Mouse (Mus musculus) forebrain, postnatal 0 days (tissue): ENCODE results near the gene Kctd2. TPM values are rescaled to one million over a fixed set of nuclear protein-coding genes. Genes with fewer than 3 reads are reported as not detected.
"Not testable (repeated sequence)": the region's sequence is repeated elsewhere in the genome, so short reads cannot be mapped to it uniquely, and the experiment has no call there.

Source experiments
- ATAC-seq: fragments of 200-750 bp; cut with Nextera tagmentation; 2 replicates; pipeline ENCODE4 v1.8.0; 2017; ENCODE audit warnings: mild to moderate bottlenecking, moderate library complexity
- DNase-seq: peaks from one replicate; pipeline ENCODE4 v3.0.0-alpha.2; 2015
- H3K27ac ChIP-seq: fragments of 300-500 bp; sonication (generic); 2 replicates; pipeline ENCODE4 v1.5.1; 2014; ENCODE audit warnings: low read depth, mild to moderate bottlenecking, antibody characterized with exemption, low read length, moderate library complexity, mixed read lengths
- H3K27me3 ChIP-seq: fragments of 300-500 bp; sonication (generic); 2 replicates; pipeline ENCODE4 v1.6.1; 2014; ENCODE audit warnings: mild to moderate bottlenecking, low read length, mixed read lengths; ENCODE audit not compliant: insufficient read depth
- H3K36me3 ChIP-seq: fragments of 300-500 bp; sonication (generic); 2 replicates; pipeline ENCODE4 v1.6.1; 2014; ENCODE audit warnings: mild to moderate bottlenecking, moderate library complexity; ENCODE audit not compliant: insufficient read depth
- H3K4me1 ChIP-seq: fragments of 300-500 bp; sonication (generic); 2 replicates; pipeline ENCODE4 v1.6.1; 2014; ENCODE audit warnings: antibody characterized with exemption; ENCODE audit not compliant: insufficient read depth
- H3K4me2 ChIP-seq: fragments of 300-500 bp; sonication (generic); 2 replicates; pipeline ENCODE4 v1.6.1; 2014; ENCODE audit warnings: low read depth, mild to moderate bottlenecking, moderate library complexity
- H3K4me3 ChIP-seq: fragments of 300-500 bp; sonication (generic); 2 replicates; pipeline ENCODE4 v1.5.1; 2014; ENCODE audit warnings: low read depth, low read length, mixed read lengths
- H3K9ac ChIP-seq: fragments of 300-500 bp; sonication (generic); 2 replicates; pipeline ENCODE4 v1.6.1; 2014; ENCODE audit warnings: mild to moderate bottlenecking
- H3K9me3 ChIP-seq: fragments of 300-500 bp; sonication (generic); 2 replicates; pipeline ENCODE4 v1.6.1; 2016; ENCODE audit warnings: low read length
- CTCF ChIP-seq: sonication (generic); IDR thresholded peaks from 2 replicates; pipeline ENCODE4 v1.5.1; 2016; ENCODE audit warnings: antibody characterized with exemption, control low read depth, low read depth
- WGBS: fragments of 180-500 bp; shearing (Covaris S2); extraction: QIAGEN DNeasy Blood & Tissue Kit; methylation state at CpG from one replicate; pipeline ENCODE4 v1.1.7; 2014; 5-methylcytosine and 5-hydroxymethylcytosine counted together
- polyA plus RNA-seq: library from polyadenylated mRNA; unstranded; fragments of >200 nt; fragmentation: Nextera tagmentation; extraction: Ambion mirVana; gene quantifications from 2 replicates; pipeline ENCODE4 v1.2.1, GENCODE M21; 2015
- total RNA-seq: library from RNA; depleted of rRNA; stranded (reverse); fragments of >200 nt; gene quantifications from 2 replicates; pipeline ENCODE4 v1.2.3, GENCODE M21; 2014

The Kctd2 gene
- total and polyA plus RNA-seq, 2 experiments from 2014 or later, result 29.3 to 31.7 TPM

- DNase-seq (peak; percentile 75), ATAC-seq (peak; percentile 21; the same call in 1 of the 2 replicates)
- peak overlapping the region; percentile 97 for H3K9ac ChIP-seq
- peaks cover 18% of the 10 kb centered on the region for H3K4me1 ChIP-seq
- no peaks in the 10 kb centered on the region for H3K9me3 ChIP-seq
- peak overlapping the region; percentile 94 for H3K4me3 ChIP-seq
- no peaks in the 10 kb centered on the region for H3K27me3 ChIP-seq
- H3K27ac ChIP-seq, result peak overlapping the region; percentile 73
- 0 out of 2 replicates have a peak, but pooled peaks cover under 1% of the 10 kb centered on the region for H3K36me3 ChIP-seq
- whole genome bisulfite sequencing, result 26% methylated on average over 16 of the region's 16 CpGs
- H3K4me2 ChIP-seq, result peak overlapping the region; percentile 76
- peak; percentile 24; the same call in 1 of the 2 replicates for TF ChIP-seq CTCF
Observed at GRCm38 (mm10) chr11:115383701-115384474, 36.0 kb upstream of the Kctd2 start.

DNA sequence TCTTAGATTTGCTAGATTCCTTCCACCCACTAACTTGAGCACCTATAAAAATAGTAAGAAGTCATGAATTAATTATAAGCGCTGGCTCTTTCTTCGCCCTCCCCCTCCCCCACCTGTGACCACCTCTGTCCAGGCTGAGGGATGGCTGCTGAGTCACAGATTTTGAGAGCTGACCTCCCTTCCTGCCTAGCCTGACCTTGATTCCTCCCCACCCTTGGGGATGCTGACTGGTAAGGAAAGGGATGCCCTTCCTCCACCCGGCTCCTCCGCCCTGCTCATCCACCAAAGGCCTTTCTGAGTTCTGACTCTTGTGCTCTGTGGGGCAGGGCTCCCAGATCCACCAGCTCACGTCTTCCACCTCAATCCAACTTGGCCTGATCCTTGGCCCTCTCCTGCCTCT is 35.3 kb upstream of the Kctd2 start:
- DNase-seq (no peak), ATAC-seq (no peak)
- Histone ChIP-seq H3K9me3 (no peaks in the 10 kb centered on the region), H3K4me1 (peaks cover 18% of the 10 kb centered on the region), H3K27ac (peak overlapping the region; percentile 73; the same call in 1 of the 2 replicates), H3K4me3 (no peak overlapping the region), H3K36me3 (0 out of 2 replicates have a peak, but pooled peaks cover 4% of the 10 kb centered on the region), H3K4me2 (0 out of 2 replicates have a peak overlapping the region, but pooled peaks have one; percentile 76), H3K27me3 (no peaks in the 10 kb centered on the region), H3K9ac (no peak overlapping the region)
- no peak for TF ChIP-seq CTCF
- WGBS, result 75% methylated on average over 5 of the region's 5 CpGs

GRCm38 (mm10) chr11:115386859-115387258 is 33.1 kb upstream of the Kctd2 start:
- not testable (repeated sequence) for H3K4me2 ChIP-seq, H3K9me3 ChIP-seq, H3K27ac ChIP-seq, ATAC-seq, H3K27me3 ChIP-seq, H3K4me3 ChIP-seq, H3K9ac ChIP-seq, DNase-seq
- H3K4me1 ChIP-seq, result peaks cover 18% of the 10 kb centered on the region
- peaks cover 18% of the 10 kb centered on the region for H3K36me3 ChIP-seq
- 87% methylated on average over 3 of the region's 3 CpGs for WGBS

DNA sequence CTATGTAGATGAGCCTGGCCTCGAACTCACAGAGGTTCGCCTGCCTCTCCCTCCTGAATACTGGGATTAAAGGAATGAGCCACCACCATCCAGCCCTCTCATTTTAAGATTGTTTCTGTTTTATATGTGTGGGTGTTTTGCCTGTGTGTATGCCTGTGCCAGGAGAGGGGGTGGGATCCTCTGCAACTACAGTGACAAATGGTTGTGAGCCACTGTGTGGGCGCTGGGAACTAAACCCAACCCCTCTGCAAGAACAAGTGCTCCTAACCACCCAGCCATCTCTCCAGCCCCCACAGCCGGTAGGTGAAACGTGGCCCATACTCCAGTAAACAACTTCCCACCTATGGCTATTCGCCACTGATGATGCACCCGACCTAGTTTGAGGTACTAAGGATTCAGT is 28.6 kb upstream of the Kctd2 start:
- no peaks in the 10 kb centered on the region for H3K9me3 ChIP-seq
- no peak for TF ChIP-seq CTCF
- H3K9ac ChIP-seq, result no peak overlapping the region
- no peak for DNase-seq
- 96% methylated on average over 7 of the region's 7 CpGs for WGBS
- no peak overlapping the region for H3K4me3 ChIP-seq
- no peak for ATAC-seq
- no peak overlapping the region for H3K4me2 ChIP-seq
- H3K27ac ChIP-seq, result no peak overlapping the region
- no peaks in the 10 kb centered on the region for H3K4me1 ChIP-seq
- no peaks in the 10 kb centered on the region for H3K27me3 ChIP-seq
- H3K36me3 ChIP-seq, result peaks cover 62% of the 10 kb centered on the region

DNA sequence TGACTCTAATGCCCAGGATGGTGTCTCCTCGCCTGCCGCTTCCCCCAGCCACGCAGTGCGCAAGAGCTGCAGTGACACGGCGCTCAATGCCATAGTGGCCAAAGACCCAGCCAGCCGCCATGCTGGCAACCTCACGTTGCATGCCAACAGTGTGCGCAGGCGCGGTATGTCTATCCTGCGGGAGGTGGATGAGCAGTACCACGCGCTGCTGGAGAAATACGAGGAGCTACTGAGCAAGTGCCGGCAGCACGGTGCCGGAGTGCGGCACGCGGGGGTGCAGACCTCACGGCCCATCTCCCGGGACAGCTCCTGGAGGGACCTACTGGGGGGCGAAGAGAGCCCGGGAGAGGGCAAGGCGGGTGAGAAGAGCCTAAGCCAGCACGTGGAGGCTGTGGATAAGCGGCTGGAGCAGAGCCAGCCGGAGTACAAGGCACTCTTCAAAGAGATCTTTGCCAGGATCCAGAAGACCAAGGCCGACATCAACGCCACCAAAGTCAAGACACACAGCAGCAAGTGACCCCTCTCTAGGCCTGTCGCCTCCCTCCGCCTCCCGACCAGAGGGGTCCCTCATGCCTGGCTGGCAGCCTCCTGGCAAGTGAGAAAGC is 26.1 kb upstream of the Kctd2 start:
- no peak overlapping the region for H3K4me2 ChIP-seq
- H3K36me3 ChIP-seq, result peaks cover 64% of the 10 kb centered on the region
- H3K4me1 ChIP-seq, result no peaks in the 10 kb centered on the region
- DNase-seq, result no peak
- no peaks in the 10 kb centered on the region for H3K9me3 ChIP-seq
- H3K27ac ChIP-seq, result no peak overlapping the region
- H3K4me3 ChIP-seq, result no peak overlapping the region
- H3K27me3 ChIP-seq, result no peaks in the 10 kb centered on the region
- no peak for ATAC-seq
- 77% methylated on average over 34 of the region's 34 CpGs for whole genome bisulfite sequencing
- H3K9ac ChIP-seq, result no peak overlapping the region
- no peak for TF ChIP-seq CTCF

- Histone ChIP-seq H3K36me3 (peaks cover 33% of the 10 kb centered on the region), H3K4me2 (no peak overlapping the region), H3K9ac (no peak overlapping the region), H3K27me3 (no peaks in the 10 kb centered on the region), H3K4me1 (peaks cover 8% of the 10 kb centered on the region), H3K4me3 (no peak overlapping the region), H3K27ac (no peak overlapping the region), H3K9me3 (no peaks in the 10 kb centered on the region)
- WGBS, result 80% methylated on average over 7 of the region's 7 CpGs
- DNase-seq (no peak), ATAC-seq (no peak)
- TF ChIP-seq CTCF, result no peak
Observed at GRCm38 (mm10) chr11:115398085-115398484, 21.8 kb upstream of the Kctd2 start.

GRCm38 (mm10) chr11:115400126-115400525 is 19.8 kb upstream of the Kctd2 start:
- Histone ChIP-seq H3K9me3 (no peaks in the 10 kb centered on the region), H3K9ac (no peak overlapping the region), H3K4me2 (no peak overlapping the region), H3K4me3 (no peak overlapping the region), H3K27ac (no peak overlapping the region), H3K36me3 (peaks cover 14% of the 10 kb centered on the region), H3K4me1 (peaks cover 16% of the 10 kb centered on the region), H3K27me3 (no peaks in the 10 kb centered on the region)
- no peak for DNase-seq
- TF ChIP-seq CTCF, result no peak
- ATAC-seq, result no peak
- 70% methylated on average over 3 of the region's 3 CpGs for WGBS
